Mouse (Mus musculus) embryonic facial prominence, embryonic 12.5 days (tissue): ENCODE data around the gene Antxr1. TPM values are rescaled to one million over a fixed set of nuclear protein-coding genes. Genes with fewer than 3 reads are reported as not detected.

Experiments
- ATAC-seq: fragments of 200-750 bp; cut with Nextera tagmentation; 2 replicates; pipeline ENCODE4 v1.8.0; 2017; ENCODE audit not compliant: insufficient number of reproducible peaks, insufficient read depth, low FRiP score, low TSS enrichment
- H3K27ac ChIP-seq: fragments of 300-500 bp; sonication (generic); 2 replicates; pipeline ENCODE4 v1.5.1; 2016; ENCODE audit warnings: mild to moderate bottlenecking
- H3K27me3 ChIP-seq: fragments of 300-500 bp; sonication (generic); 2 replicates; pipeline ENCODE4 v1.6.1; 2016; ENCODE audit warnings: mild to moderate bottlenecking, moderate library complexity
- H3K36me3 ChIP-seq: fragments of 300-500 bp; sonication (generic); 2 replicates; pipeline ENCODE4 v1.6.1; 2016; ENCODE audit warnings: mild to moderate bottlenecking
- H3K4me1 ChIP-seq: fragments of 300-500 bp; sonication (generic); 2 replicates; pipeline ENCODE4 v1.6.1; 2016
- H3K4me2 ChIP-seq: fragments of 300-500 bp; sonication (generic); replicated peaks from 2 replicates; pipeline ENCODE4 v1.6.1; 2016; ENCODE audit warnings: mild to moderate bottlenecking, moderate library complexity
- H3K4me3 ChIP-seq: fragments of 300-500 bp; sonication (generic); 2 replicates; pipeline ENCODE4 v1.5.1; 2016; ENCODE audit warnings: mild to moderate bottlenecking
- H3K9ac ChIP-seq: fragments of 300-500 bp; sonication (generic); 2 replicates; pipeline ENCODE4 v1.6.1; 2016; ENCODE audit warnings: mild to moderate bottlenecking, moderate library complexity
- H3K9me3 ChIP-seq: fragments of 300-500 bp; sonication (generic); 2 replicates; pipeline ENCODE4 v1.6.1; 2016; ENCODE audit warnings: mild to moderate bottlenecking, moderate library complexity
- WGBS: fragments of 180-500 bp; shearing (Covaris S2); methylation state at CpG from one replicate; pipeline ENCODE4 v1.1.7; 2016; 5-methylcytosine and 5-hydroxymethylcytosine counted together
- polyA plus RNA-seq: library from polyadenylated mRNA; unstranded; fragments of >200 nt; fragmentation: Nextera tagmentation; extraction: Ambion mirVana; gene quantifications from 2 replicates; pipeline ENCODE4 v1.2.1, GENCODE M21; 2016

Gene Antxr1
- polyA plus RNA-seq, 1 experiment from 2014 or later: 13.3 TPM

- WGBS: 80% methylated on average over 3 of the region's 3 CpGs
- Histone ChIP-seq H3K27me3 (no peaks in the 10 kb centered on the region), H3K36me3 (peaks cover 10% of the 10 kb centered on the region; the same call in 1 of the 2 replicates), H3K9ac (no peak overlapping the region), H3K4me1 (peaks cover 14% of the 10 kb centered on the region), H3K9me3 (no peaks in the 10 kb centered on the region), H3K4me2 (no peak overlapping the region), H3K4me3 (no peak overlapping the region), H3K27ac (no peak overlapping the region)
- ATAC-seq: no peak
These were observed 181.8 kb downstream of the Antxr1 start for GRCm38 (mm10) chr6:87153836-87154235.

GRCm38 (mm10) chr6:87153231-87153580 lies 182.4 kb downstream of the Antxr1 start:
- H3K4me3 ChIP-seq: no peak overlapping the region
- H3K27me3 ChIP-seq: no peaks in the 10 kb centered on the region
- no peak overlapping the region for H3K9ac ChIP-seq
- H3K4me1 ChIP-seq: peaks cover 14% of the 10 kb centered on the region
- no peaks in the 10 kb centered on the region for H3K9me3 ChIP-seq
- 84% methylated on average over 7 of the region's 7 CpGs for WGBS
- H3K36me3 ChIP-seq: peaks cover 9% of the 10 kb centered on the region; the same call in 1 of the 2 replicates
- H3K27ac ChIP-seq: no peak overlapping the region
- ATAC-seq: no peak
- H3K4me2 ChIP-seq: no peak overlapping the region

- H3K36me3 ChIP-seq: peaks cover 4% of the 10 kb centered on the region; the same call in 1 of the 2 replicates
- H3K4me2 ChIP-seq: no peak overlapping the region
- no peaks in the 10 kb centered on the region for H3K27me3 ChIP-seq
- H3K4me3 ChIP-seq: no peak overlapping the region
- no peak overlapping the region for H3K9ac ChIP-seq
- H3K4me1 ChIP-seq: peaks cover 14% of the 10 kb centered on the region
- WGBS: 72% methylated on average over 21 of the region's 21 CpGs
- no peak for ATAC-seq
- H3K9me3 ChIP-seq: no peaks in the 10 kb centered on the region
- peak overlapping the region; percentile 66; the same call in 1 of the 2 replicates for H3K27ac ChIP-seq
These were observed 183.0 kb downstream of the Antxr1 start for GRCm38 (mm10) chr6:87152461-87153230.

- H3K36me3 ChIP-seq: no peaks in the 10 kb centered on the region
- no peak overlapping the region for H3K4me3 ChIP-seq
- 49% methylated on average over 8 of the region's 8 CpGs for WGBS
- no peaks in the 10 kb centered on the region for H3K9me3 ChIP-seq
- ATAC-seq: no peak
- H3K27ac ChIP-seq: peak overlapping the region; percentile 66
- H3K4me1 ChIP-seq: peaks cover 14% of the 10 kb centered on the region
- no peak overlapping the region for H3K9ac ChIP-seq
- H3K27me3 ChIP-seq: no peaks in the 10 kb centered on the region
- no peak overlapping the region for H3K4me2 ChIP-seq
These were observed 184.2 kb downstream of the Antxr1 start for GRCm38 (mm10) chr6:87151427-87151826.

- no peaks in the 10 kb centered on the region for H3K9me3 ChIP-seq
- no peak overlapping the region for H3K9ac ChIP-seq
- H3K27ac ChIP-seq: no peak overlapping the region
- peaks cover 14% of the 10 kb centered on the region for H3K4me1 ChIP-seq
- H3K36me3 ChIP-seq: no peaks in the 10 kb centered on the region
- 76% methylated on average over 7 of the region's 7 CpGs for WGBS
- no peak for ATAC-seq
- H3K4me2 ChIP-seq: no peak overlapping the region
- H3K27me3 ChIP-seq: no peaks in the 10 kb centered on the region
- no peak overlapping the region for H3K4me3 ChIP-seq
These were observed 185.2 kb downstream of the Antxr1 start for GRCm38 (mm10) chr6:87150471-87150870.

GRCm38 (mm10) chr6:87147921-87148320 lies 187.7 kb downstream of the Antxr1 start:
- Histone ChIP-seq H3K27me3 (no peaks in the 10 kb centered on the region), H3K4me3 (no peak overlapping the region), H3K36me3 (no peaks in the 10 kb centered on the region), H3K9ac (no peak overlapping the region), H3K27ac (no peak overlapping the region), H3K4me1 (peaks cover 13% of the 10 kb centered on the region), H3K9me3 (no peaks in the 10 kb centered on the region), H3K4me2 (no peak overlapping the region)
- no peak for ATAC-seq
- WGBS: 77% methylated on average over 3 of the region's 3 CpGs

GRCm38 (mm10) chr6:87143594-87143993 lies 192.0 kb downstream of the Antxr1 start:
- Histone ChIP-seq H3K36me3 (no peaks in the 10 kb centered on the region), H3K4me1 (peaks cover 4% of the 10 kb centered on the region; the same call in 1 of the 2 replicates), H3K4me3 (no peak overlapping the region), H3K9ac (no peak overlapping the region), H3K4me2 (no peak overlapping the region), H3K27me3 (no peaks in the 10 kb centered on the region), H3K9me3 (no peaks in the 10 kb centered on the region), H3K27ac (no peak overlapping the region)
- ATAC-seq: no peak
- 63% methylated on average over 13 of the region's 13 CpGs for WGBS

- no peak for ATAC-seq
- Histone ChIP-seq H3K4me1 (peaks cover 4% of the 10 kb centered on the region; the same call in 1 of the 2 replicates), H3K9me3 (no peaks in the 10 kb centered on the region), H3K36me3 (no peaks in the 10 kb centered on the region), H3K27me3 (no peaks in the 10 kb centered on the region), H3K27ac (no peak overlapping the region), H3K4me2 (no peak overlapping the region), H3K4me3 (no peak overlapping the region), H3K9ac (no peak overlapping the region)
- 64% methylated on average over 5 of the region's 5 CpGs for WGBS
These were observed 193.4 kb downstream of the Antxr1 start for GRCm38 (mm10) chr6:87142239-87142638.

GRCm38 (mm10) chr6:87139796-87140553 lies 195.6 kb downstream of the Antxr1 start:
- Histone ChIP-seq H3K27me3 (no peaks in the 10 kb centered on the region), H3K36me3 (peaks cover 20% of the 10 kb centered on the region), H3K4me1 (peaks cover 4% of the 10 kb centered on the region; the same call in 1 of the 2 replicates), H3K9me3 (no peaks in the 10 kb centered on the region), H3K4me2 (no peak overlapping the region), H3K4me3 (no peak overlapping the region), H3K27ac (no peak overlapping the region), H3K9ac (no peak overlapping the region)
- 76% methylated on average over 12 of the region's 12 CpGs for WGBS
- no peak for ATAC-seq

GRCm38 (mm10) chr6:87138479-87138878 lies 197.1 kb downstream of the Antxr1 start:
- Histone ChIP-seq H3K4me3 (no peak overlapping the region), H3K9me3 (no peaks in the 10 kb centered on the region), H3K36me3 (peaks cover 27% of the 10 kb centered on the region), H3K4me1 (peaks cover 4% of the 10 kb centered on the region; the same call in 1 of the 2 replicates), H3K4me2 (no peak overlapping the region), H3K27ac (no peak overlapping the region), H3K9ac (no peak overlapping the region), H3K27me3 (no peaks in the 10 kb centered on the region)
- no peak for ATAC-seq
- WGBS: 85% methylated on average over 5 of the region's 5 CpGs

GRCm38 (mm10) chr6:87133966-87134546 lies 201.6 kb downstream of the Antxr1 start:
- ATAC-seq: no peak
- WGBS: 82% methylated on average over 12 of the region's 12 CpGs
- peaks cover 29% of the 10 kb centered on the region for H3K36me3 ChIP-seq
- H3K9ac ChIP-seq: no peak overlapping the region
- no peak overlapping the region for H3K4me2 ChIP-seq
- H3K4me1 ChIP-seq: no peaks in the 10 kb centered on the region
- H3K27me3 ChIP-seq: no peaks in the 10 kb centered on the region
- H3K27ac ChIP-seq: no peak overlapping the region
- 0 out of 2 replicates have a peak, but pooled peaks cover 4% of the 10 kb centered on the region for H3K9me3 ChIP-seq
- H3K4me3 ChIP-seq: no peak overlapping the region
